Mouse (Mus musculus) kidney, adult 10 weeks (tissue): ENCODE measurements around the gene Osbpl3. TPM values are rescaled to one million over a fixed set of nuclear protein-coding genes. Genes with fewer than 3 reads are reported as not detected.

Experiments
- polyA plus RNA-seq: library from polyadenylated mRNA; stranded (reverse); fragments of 350-450 nt; fragmentation: Illumina TruSeq; extraction: RNeasy Lipid Tissue Mini Kit (QIAGEN cat#74804); gene quantifications from one replicate; pipeline ENCODE4 v1.2.3, GENCODE M21; 2014; ENCODE audit warnings: low read depth, low replicate concordance

The Osbpl3 gene
- 49.0 TPM for polyA plus RNA-seq

GRCm38 (mm10) chr6:50455829-50456469, at the start of gene Osbpl3:
Gene Osbpl3, minus strand, starts transcription at chr6:50456201.

GRCm38 (mm10) chr6:50263670-50264069, 192.3 kb downstream of the Osbpl3 start, which contains the start of gene Gsdme:
Gene Gsdme, minus strand, starts transcription at chr6:50263862.

Other genes with a start within 250 kb of the Osbpl3 start
- 5.8 TPM for gene Gsdme, start 192.3 kb downstream of the Osbpl3 start, polyA plus RNA-seq
- gene Cycs, start 110.3 kb upstream of the Osbpl3 start, polyA plus RNA-seq = 445 TPM
- gene 4921507P07Rik, start 140.4 kb upstream of the Osbpl3 start, polyA plus RNA-seq = 2.4 TPM
- not detected for gene Npvf, start 198.2 kb upstream of the Osbpl3 start, polyA plus RNA-seq